Mouse (Mus musculus) heart, embryonic 11.5 days (tissue): ENCODE data around the gene Cdc42ep1. TPM values are rescaled to one million over a fixed set of nuclear protein-coding genes. Genes with fewer than 3 reads are reported as not detected.
"Not testable (repeated sequence)": the region's sequence is repeated elsewhere in the genome, so short reads cannot be mapped to it uniquely, and the experiment has no call there.

ENCODE experiments used
- ATAC-seq: fragments of 200-750 bp; cut with Nextera tagmentation; replicated peaks from 2 replicates; pipeline ENCODE4 v1.8.0; 2017; ENCODE audit warnings: moderate library complexity; ENCODE audit not compliant: insufficient number of reproducible peaks, low FRiP score, low TSS enrichment
- H3K27ac ChIP-seq: fragments of 300-500 bp; sonication (generic); 2 replicates; pipeline ENCODE4 v1.5.1; 2014; ENCODE audit warnings: mild to moderate bottlenecking, low read depth, low read length
- H3K27me3 ChIP-seq: fragments of 300-500 bp; sonication (generic); 2 replicates; pipeline ENCODE4 v1.6.1; 2014; ENCODE audit warnings: mild to moderate bottlenecking, low read length, mixed read lengths; ENCODE audit not compliant: control insufficient read depth, insufficient read depth
- H3K36me3 ChIP-seq: fragments of 300-500 bp; sonication (generic); 2 replicates; pipeline ENCODE4 v1.6.1; 2014; ENCODE audit warnings: mild to moderate bottlenecking, low read length, moderate library complexity, mixed read lengths; ENCODE audit not compliant: control insufficient read depth, insufficient read depth
- H3K4me1 ChIP-seq: fragments of 300-500 bp; sonication (generic); 2 replicates; pipeline ENCODE4 v1.6.1; 2014; ENCODE audit warnings: low read length; ENCODE audit not compliant: control insufficient read depth, insufficient read depth
- H3K4me2 ChIP-seq: fragments of 300-500 bp; sonication (generic); 2 replicates; pipeline ENCODE4 v1.6.1; 2014; ENCODE audit warnings: mild to moderate bottlenecking, moderate library complexity
- H3K4me3 ChIP-seq: fragments of 300-500 bp; sonication (generic); 2 replicates; pipeline ENCODE4 v1.5.1; 2014; ENCODE audit warnings: low read depth, low read length
- H3K9ac ChIP-seq: fragments of 300-500 bp; sonication (generic); 2 replicates; pipeline ENCODE4 v1.6.1; 2014; ENCODE audit warnings: mild to moderate bottlenecking, low read depth, low read length, moderate library complexity
- H3K9me3 ChIP-seq: fragments of 300-500 bp; sonication (generic); replicated peaks from 2 replicates; pipeline ENCODE4 v1.6.1; 2016; ENCODE audit warnings: low read length; ENCODE audit not compliant: control insufficient read depth
- WGBS: fragments of 180-500 bp; shearing (Covaris S2); extraction: QIAGEN DNeasy Blood & Tissue Kit; methylation state at CpG from one replicate; pipeline ENCODE4 v1.1.7; 2014; ENCODE audit not compliant: insufficient replicate concordance; 5-methylcytosine and 5-hydroxymethylcytosine counted together
- polyA plus RNA-seq: library from polyadenylated mRNA; unstranded; fragments of >200 nt; fragmentation: Nextera tagmentation; extraction: Ambion mirVana; gene quantifications from 2 replicates; pipeline ENCODE4 v1.2.1, GENCODE M21; 2014

Cdc42ep1 gene
- polyA plus RNA-seq, 1 experiment from 2014 or later = 24.1 TPM

DNA sequence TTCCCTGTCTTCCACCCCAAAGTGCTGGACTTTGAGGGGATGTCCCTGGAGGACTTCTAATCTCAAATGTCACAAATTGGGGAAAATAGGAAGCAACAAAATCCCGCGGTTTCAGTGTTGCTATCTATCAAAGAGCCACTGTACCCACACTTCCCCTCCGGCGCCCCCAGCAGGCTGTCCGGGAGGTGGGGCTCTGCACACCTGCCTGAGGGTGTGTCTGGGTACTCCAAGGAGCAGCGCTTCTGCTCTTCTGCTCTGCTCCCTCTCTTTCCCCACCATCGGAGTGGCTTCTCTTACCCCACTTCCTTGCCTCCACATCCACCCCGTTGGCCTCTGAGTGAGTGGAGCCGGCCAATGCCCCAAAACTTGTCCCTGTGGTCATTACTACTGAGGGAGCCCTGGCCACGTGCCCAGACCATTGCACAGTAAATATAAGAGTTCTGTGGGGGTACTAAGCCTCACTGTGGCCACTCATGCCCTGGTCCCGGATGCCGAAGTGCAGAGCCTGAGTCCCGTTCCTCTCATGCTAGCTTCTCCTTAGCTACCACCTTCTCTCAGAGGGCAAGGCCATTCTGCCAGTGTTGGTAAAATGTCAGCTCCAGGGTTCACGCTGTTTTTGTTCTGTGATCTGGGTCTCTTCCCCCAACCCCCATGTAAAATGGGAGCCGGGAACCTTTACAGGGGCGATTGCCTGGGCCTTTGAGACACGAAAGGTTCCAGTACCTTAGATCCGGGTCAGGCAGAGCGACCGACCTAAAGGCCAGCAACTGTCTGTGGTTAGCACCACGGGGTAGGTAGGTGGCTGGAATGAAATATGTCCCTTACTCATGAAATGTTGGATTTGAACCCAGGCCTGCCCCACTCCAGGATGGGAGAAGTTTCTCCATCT lies 1.4 kb downstream of the Cdc42ep1 start:
- Histone ChIP-seq H3K27ac (peak overlapping the region; percentile 93), H3K27me3 (peaks cover 4% of the 10 kb centered on the region), H3K4me3 (peak overlapping the region; percentile 70), H3K4me2 (peak overlapping the region; percentile 78), H3K36me3 (no peaks in the 10 kb centered on the region; the same call in 1 of the 2 replicates), H3K4me1 (peaks cover 41% of the 10 kb centered on the region), H3K9me3 (no peaks in the 10 kb centered on the region), H3K9ac (peak overlapping the region; percentile 91)
- WGBS = 31% methylated on average over 21 of the region's 21 CpGs
- ATAC-seq = no peak

DNA sequence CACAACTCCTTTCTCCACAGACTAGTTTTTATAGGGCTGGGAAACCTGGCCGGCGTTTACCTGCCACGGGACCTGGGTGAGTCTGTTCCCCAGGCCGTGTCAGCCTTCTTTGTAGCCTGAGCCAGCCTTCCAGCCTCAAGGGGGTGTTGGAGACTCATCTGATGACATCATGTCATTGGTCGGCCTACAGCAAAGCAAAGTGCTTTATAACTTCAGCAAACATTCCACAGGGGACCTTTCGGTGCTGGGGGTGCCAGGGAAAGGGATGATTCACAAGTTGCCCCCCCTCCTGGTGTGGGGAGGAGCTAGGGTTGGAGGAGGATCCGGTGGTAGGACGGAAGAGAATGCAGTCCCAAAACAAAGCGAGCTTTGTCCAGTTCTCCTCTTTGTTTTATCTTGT lies 2.4 kb downstream of the Cdc42ep1 start:
- H3K27ac ChIP-seq = peak overlapping the region; percentile 93
- peaks cover 6% of the 10 kb centered on the region for H3K27me3 ChIP-seq
- H3K4me3 ChIP-seq = peak overlapping the region; percentile 70
- peak overlapping the region; percentile 78 for H3K4me2 ChIP-seq
- ATAC-seq = no peak
- no peaks in the 10 kb centered on the region for H3K9me3 ChIP-seq
- WGBS = 27% methylated on average over 9 of the region's 9 CpGs
- H3K9ac ChIP-seq = peak overlapping the region; percentile 91
- peaks cover 44% of the 10 kb centered on the region for H3K4me1 ChIP-seq
- no peaks in the 10 kb centered on the region; the same call in 1 of the 2 replicates for H3K36me3 ChIP-seq

DNA sequence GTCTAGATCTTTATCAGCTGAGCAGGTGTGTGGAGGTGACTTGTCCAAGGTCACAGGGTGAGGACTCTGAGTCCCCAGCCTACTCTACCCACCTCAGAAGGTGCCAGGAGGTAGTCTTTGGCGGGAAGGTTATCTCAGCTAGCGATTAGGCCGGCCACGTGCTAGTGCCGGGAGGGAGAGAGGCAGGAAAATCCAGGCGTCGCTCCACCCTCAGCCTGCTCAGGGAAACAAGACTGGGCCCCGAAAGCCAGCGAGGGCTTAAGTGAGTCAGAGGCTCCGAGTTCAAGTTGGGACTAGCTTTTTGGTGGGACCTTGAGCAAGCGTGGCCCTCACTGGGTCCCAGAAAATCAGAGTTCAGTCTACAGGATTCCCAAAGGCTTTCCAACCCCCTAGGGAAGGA lies 2.9 kb downstream of the Cdc42ep1 start:
- 27% methylated on average over 11 of the region's 11 CpGs for WGBS
- peak overlapping the region; percentile 70 for H3K4me3 ChIP-seq
- H3K4me1 ChIP-seq = peaks cover 44% of the 10 kb centered on the region
- H3K27me3 ChIP-seq = peaks cover 6% of the 10 kb centered on the region
- H3K4me2 ChIP-seq = peak overlapping the region; percentile 78
- ATAC-seq = no peak
- H3K27ac ChIP-seq = peak overlapping the region; percentile 23; the same call in 1 of the 2 replicates
- H3K9ac ChIP-seq = peak overlapping the region; percentile 48; the same call in 1 of the 2 replicates
- no peaks in the 10 kb centered on the region; the same call in 1 of the 2 replicates for H3K36me3 ChIP-seq
- no peaks in the 10 kb centered on the region for H3K9me3 ChIP-seq

DNA sequence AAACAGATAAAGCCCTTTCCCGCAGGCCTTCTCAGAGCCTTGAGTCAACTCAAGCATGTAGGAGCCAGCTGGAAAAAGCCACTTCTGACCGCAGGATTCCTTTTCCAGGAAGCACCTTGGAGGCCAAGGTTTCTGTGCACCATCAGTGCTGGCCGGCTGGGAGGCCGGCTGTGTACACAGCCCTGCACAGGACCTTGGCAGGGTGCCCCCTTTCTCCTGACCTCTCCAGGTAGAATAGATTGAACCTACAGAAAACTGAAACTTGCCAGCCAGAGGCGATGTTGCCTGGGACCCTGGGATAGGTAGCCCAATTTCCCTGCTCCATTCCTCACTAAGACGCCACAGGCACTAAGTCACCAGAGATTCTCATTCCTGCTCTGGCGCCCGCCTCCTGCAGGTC lies 3.4 kb downstream of the Cdc42ep1 start:
- H3K27ac ChIP-seq = 0 out of 2 replicates have a peak overlapping the region, but pooled peaks have one; percentile 23
- H3K9ac ChIP-seq = peak overlapping the region; percentile 48; the same call in 1 of the 2 replicates
- no peak for ATAC-seq
- H3K4me2 ChIP-seq = peak overlapping the region; percentile 78
- H3K4me1 ChIP-seq = peaks cover 45% of the 10 kb centered on the region
- peaks cover 4% of the 10 kb centered on the region for H3K27me3 ChIP-seq
- peak overlapping the region; percentile 70 for H3K4me3 ChIP-seq
- no peaks in the 10 kb centered on the region; the same call in 1 of the 2 replicates for H3K36me3 ChIP-seq
- no peaks in the 10 kb centered on the region for H3K9me3 ChIP-seq
- WGBS = 73% methylated on average over 8 of the region's 8 CpGs

DNA sequence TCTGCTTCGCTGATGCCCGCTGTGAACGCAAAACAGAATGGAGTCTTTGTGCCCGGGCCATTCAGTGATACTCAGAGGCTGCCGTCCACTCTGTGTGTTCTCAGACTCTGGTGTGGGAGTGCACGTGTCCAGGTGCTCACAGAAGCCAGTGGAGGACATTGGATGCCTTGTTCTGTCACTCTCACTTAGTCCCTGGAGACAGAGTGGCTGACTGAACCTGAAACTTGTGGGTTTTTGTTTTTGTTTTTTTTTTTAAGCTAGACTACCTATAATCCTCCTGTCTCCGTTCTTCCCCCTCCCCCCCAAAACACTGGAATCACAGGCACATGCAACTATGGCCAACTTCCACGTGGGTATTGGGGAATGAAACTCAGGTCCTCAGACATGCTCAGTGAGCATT lies 3.9 kb downstream of the Cdc42ep1 start:
- H3K4me2 ChIP-seq = no peak overlapping the region
- H3K4me1 ChIP-seq = peaks cover 50% of the 10 kb centered on the region
- no peak overlapping the region for H3K27ac ChIP-seq
- no peaks in the 10 kb centered on the region for H3K9me3 ChIP-seq
- no peak overlapping the region for H3K9ac ChIP-seq
- H3K36me3 ChIP-seq = no peaks in the 10 kb centered on the region; the same call in 1 of the 2 replicates
- no peak overlapping the region for H3K4me3 ChIP-seq
- no peak for ATAC-seq
- peaks cover 2% of the 10 kb centered on the region; the same call in 1 of the 2 replicates for H3K27me3 ChIP-seq
- WGBS = 72% methylated on average over 8 of the region's 8 CpGs

DNA sequence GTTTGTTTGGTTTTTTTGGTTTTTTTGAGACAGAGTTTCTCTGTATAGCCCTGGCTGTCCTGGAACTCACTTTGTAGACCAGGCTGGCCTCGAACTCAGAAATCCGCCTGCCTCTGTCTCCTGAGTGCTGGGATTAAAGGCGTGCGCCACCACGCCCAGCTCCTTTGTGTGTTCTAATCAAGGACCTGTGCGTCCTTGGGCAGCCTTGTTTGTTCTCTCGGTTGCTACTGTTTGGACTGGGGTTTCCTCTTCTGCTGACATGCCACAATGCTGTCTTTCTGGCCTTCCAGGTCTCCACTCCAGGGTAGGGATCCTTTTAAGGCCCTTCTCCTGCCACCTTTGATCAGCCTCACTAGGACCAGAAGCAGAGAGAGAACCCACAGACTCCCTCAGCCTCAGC lies 4.4 kb downstream of the Cdc42ep1 start:
- H3K9me3 ChIP-seq, H3K4me3 ChIP-seq, H3K9ac ChIP-seq, H3K36me3 ChIP-seq, H3K4me2 ChIP-seq, ATAC-seq, H3K27ac ChIP-seq, H3K27me3 ChIP-seq: not testable (repeated sequence)
- WGBS = 77% methylated on average over 7 of the region's 7 CpGs
- H3K4me1 ChIP-seq = peaks cover 53% of the 10 kb centered on the region

DNA sequence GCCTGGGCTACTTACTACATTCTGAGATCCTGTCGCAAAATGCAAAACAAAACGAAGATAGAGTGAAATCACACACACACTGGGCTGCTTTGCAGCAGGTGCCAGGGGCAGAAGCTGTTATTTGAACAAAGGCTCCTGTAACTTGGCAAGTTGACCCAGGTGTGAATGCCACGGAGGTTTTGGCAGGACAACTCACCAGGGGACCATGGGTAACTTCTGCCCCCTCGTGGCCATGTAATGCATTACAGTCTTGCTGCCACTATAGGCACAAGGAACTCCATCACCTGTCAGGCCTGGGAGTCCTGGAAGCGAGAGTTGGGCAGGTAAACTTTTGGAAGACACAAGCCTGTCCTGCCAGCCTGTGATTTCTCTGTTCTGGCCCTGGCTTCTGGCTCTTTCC lies 6.0 kb downstream of the Cdc42ep1 start:
- no peak overlapping the region for H3K9ac ChIP-seq
- H3K4me2 ChIP-seq = no peak overlapping the region
- ATAC-seq = no peak
- H3K27me3 ChIP-seq = peaks cover 2% of the 10 kb centered on the region; the same call in 1 of the 2 replicates
- WGBS = 27% methylated on average over 5 of the region's 5 CpGs
- no peaks in the 10 kb centered on the region; the same call in 1 of the 2 replicates for H3K36me3 ChIP-seq
- no peak overlapping the region for H3K4me3 ChIP-seq
- H3K27ac ChIP-seq = no peak overlapping the region
- no peaks in the 10 kb centered on the region for H3K9me3 ChIP-seq
- H3K4me1 ChIP-seq = peaks cover 51% of the 10 kb centered on the region

DNA sequence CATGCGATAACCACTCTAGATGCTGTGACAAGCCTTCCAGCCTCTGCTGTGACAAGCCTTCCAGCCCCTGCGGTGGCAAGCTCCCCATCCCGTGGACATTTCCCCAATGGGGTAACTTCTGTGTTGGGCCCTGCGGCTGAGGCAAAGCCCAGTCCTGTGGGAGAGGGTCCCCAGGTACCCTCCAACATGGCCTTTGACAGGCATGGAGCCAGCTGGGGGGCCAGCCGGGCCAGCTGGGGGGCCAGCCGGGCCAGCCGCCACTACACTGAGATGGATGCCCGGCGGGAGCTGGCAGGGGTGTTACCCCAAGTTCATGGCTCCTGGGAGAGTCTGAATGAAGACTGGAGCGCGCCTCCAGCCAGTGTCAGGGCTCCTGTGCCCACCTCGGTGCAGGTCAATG lies 7.1 kb downstream of the Cdc42ep1 start:
- Histone ChIP-seq H3K4me3 (no peak overlapping the region), H3K9me3 (no peaks in the 10 kb centered on the region), H3K4me1 (peaks cover 46% of the 10 kb centered on the region), H3K9ac (no peak overlapping the region), H3K4me2 (no peak overlapping the region), H3K27ac (no peak overlapping the region), H3K27me3 (0 out of 2 replicates have a peak, but pooled peaks cover 2% of the 10 kb centered on the region), H3K36me3 (no peaks in the 10 kb centered on the region; the same call in 1 of the 2 replicates)
- ATAC-seq = no peak
- 81% methylated on average over 12 of the region's 12 CpGs for WGBS
